Mouse (Mus musculus): ENCODE results near the gene 4930402F06Rik.

- TF ChIP-seq HCFC1 (IDR thresholded peaks at IDR 0.05; ENCODE audit: borderline replicate concordance, insufficient read depth, low read length) (no peak), CHD2 (IDR thresholded peaks at IDR 0.05; ENCODE audit: low read depth, low read length) (no peak), MAFK (IDR thresholded peaks at IDR 0.05; ENCODE audit: insufficient read depth, low read depth, low read length) (no peak)
These were observed 35.5 kb upstream of the 4930402F06Rik start for GRCm38 (mm10) chr2:35432472-35432871.

Data from ES-E14 (cell line).